Comparison of ENCODE assay signal across 8 mouse cellular contexts in the genomic region with DNA sequence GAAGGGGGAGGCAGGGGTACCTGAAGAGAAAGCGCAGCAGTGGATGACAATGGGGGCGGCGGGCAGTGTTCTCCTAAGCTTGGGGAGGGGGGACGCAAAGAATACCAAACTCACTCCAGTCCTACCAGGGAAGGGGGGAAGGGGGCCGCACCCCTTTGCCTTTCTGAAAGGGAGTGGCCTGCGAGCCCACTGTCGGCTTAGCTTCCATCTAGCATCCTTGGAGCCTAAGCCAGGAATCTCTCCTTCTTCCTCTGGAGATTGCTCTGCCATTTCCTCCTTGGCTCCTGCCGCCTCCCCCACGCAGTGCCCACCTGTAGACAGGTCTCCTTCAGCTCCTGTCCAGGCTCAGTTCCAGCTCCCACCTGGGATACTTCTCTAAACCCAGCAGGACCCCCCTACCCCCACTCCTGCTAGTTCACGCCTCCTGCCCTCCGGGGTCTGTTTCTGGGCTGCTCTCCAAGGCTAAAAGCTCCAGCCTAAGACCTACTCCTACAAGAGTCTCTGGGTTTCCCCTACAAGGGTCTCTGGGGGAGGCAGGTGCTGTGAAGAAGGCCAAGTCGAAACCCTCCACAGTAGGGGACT. TPM values are rescaled to one million over a fixed set of nuclear protein-coding genes. Genes with fewer than 3 reads are reported as not detected.
A peak's percentile ranks its signal among the peaks of the same experiment; 100 is the strongest.
DNase-seq lines count a peak whose midpoint lies in the region; ATAC-seq lines count a peak whose summit lies in the region.

No protein-coding gene starts in this region.

- DNase-seq in lung, postnatal 36 days, result no peak
- DNase-seq in embryonic facial prominence, embryonic 14.5 days (ENCODE audit: low spot score), result no peak
- DNase-seq in Muller cell, postnatal 12 days (ENCODE audit: inconsistent ontology term), result no peak
- no peak for DNase-seq in right cerebral cortex, postnatal 25 days
- no peak for DNase-seq in layer of hippocampus, adult 11-12 months (ENCODE audit: low spot score)

- H3K27me3 ChIP-seq in lung, embryonic 16.5 days (ENCODE audit: control insufficient read depth, insufficient read depth, low read depth, low read length), result peaks cover 10% of the 10 kb centered on the region
- H3K27me3 ChIP-seq in embryonic facial prominence, embryonic 14.5 days (replicated peaks; ENCODE audit: control insufficient read depth, insufficient read depth, low read length), result peaks cover 31% of the 10 kb centered on the region
- peaks cover 18% of the 10 kb centered on the region for H3K27me3 ChIP-seq in intestine, embryonic 15.5 days (replicated peaks)
- no peaks in the 10 kb centered on the region; the same call in 1 of the 2 replicates for H3K27me3 ChIP-seq in neural tube, embryonic 15.5 days (replicated peaks)

- H3K27ac ChIP-seq in lung, embryonic 16.5 days (ENCODE audit: low read length), result no peak overlapping the region
- no peak overlapping the region for H3K27ac ChIP-seq in embryonic facial prominence, embryonic 14.5 days (replicated peaks; ENCODE audit: low read depth, low read length)
- H3K27ac ChIP-seq in intestine, embryonic 15.5 days, result no peak overlapping the region
- H3K27ac ChIP-seq in neural tube, embryonic 15.5 days (replicated peaks), result peak overlapping the region; percentile 80; the same call in 1 of the 2 replicates

- peak overlapping the region; percentile 65 for H3K4me3 ChIP-seq in lung, embryonic 16.5 days (ENCODE audit: low read length)
- H3K4me3 ChIP-seq in embryonic facial prominence, embryonic 14.5 days (ENCODE audit: low read depth, low read length), result peak overlapping the region; percentile 62
- peak overlapping the region; percentile 61 for H3K4me3 ChIP-seq in intestine, embryonic 15.5 days (replicated peaks)
- peak overlapping the region; percentile 77 for H3K4me3 ChIP-seq in neural tube, embryonic 15.5 days (replicated peaks)

- WGBS in lung, embryonic 16.5 days, result 12% methylated on average over 12 of the region's 12 CpGs
- 10% methylated on average over 10 of the region's 12 CpGs for WGBS in embryonic facial prominence, embryonic 14.5 days
- 24% methylated on average over 12 of the region's 12 CpGs for WGBS in intestine, embryonic 15.5 days
- WGBS in neural tube, embryonic 15.5 days, result 13% methylated on average over 10 of the region's 12 CpGs

- H3K9ac ChIP-seq in lung, embryonic 16.5 days (ENCODE audit: low read length), result no peak overlapping the region
- no peak overlapping the region for H3K9ac ChIP-seq in embryonic facial prominence, embryonic 14.5 days (ENCODE audit: low read depth, low read length)
- no peak overlapping the region; the same call in 1 of the 2 replicates for H3K9ac ChIP-seq in intestine, embryonic 15.5 days
- H3K9ac ChIP-seq in neural tube, embryonic 15.5 days (replicated peaks), result peak overlapping the region; percentile 75

- H3K36me3 ChIP-seq in lung, embryonic 16.5 days (ENCODE audit: control insufficient read depth, insufficient read depth, low read length), result no peaks in the 10 kb centered on the region
- H3K36me3 ChIP-seq in embryonic facial prominence, embryonic 14.5 days (ENCODE audit: control insufficient read depth, insufficient read depth, low read length), result no peaks in the 10 kb centered on the region
- H3K36me3 ChIP-seq in intestine, embryonic 15.5 days, result no peaks in the 10 kb centered on the region
- no peaks in the 10 kb centered on the region for H3K36me3 ChIP-seq in neural tube, embryonic 15.5 days

- H3K4me1 ChIP-seq in lung, embryonic 16.5 days (replicated peaks; ENCODE audit: control insufficient read depth, insufficient read depth, low read length), result peaks cover 8% of the 10 kb centered on the region
- peaks cover 6% of the 10 kb centered on the region for H3K4me1 ChIP-seq in embryonic facial prominence, embryonic 14.5 days (ENCODE audit: control insufficient read depth, insufficient read depth, low read length)
- peaks cover 12% of the 10 kb centered on the region; the same call in 1 of the 2 replicates for H3K4me1 ChIP-seq in intestine, embryonic 15.5 days (replicated peaks)
- peaks cover 65% of the 10 kb centered on the region for H3K4me1 ChIP-seq in neural tube, embryonic 15.5 days

- no peaks in the 10 kb centered on the region for H3K9me3 ChIP-seq in lung, embryonic 16.5 days (ENCODE audit: control insufficient read depth, low read length)
- H3K9me3 ChIP-seq in embryonic facial prominence, embryonic 14.5 days (ENCODE audit: control insufficient read depth, low read length), result no peaks in the 10 kb centered on the region
- no peaks in the 10 kb centered on the region for H3K9me3 ChIP-seq in intestine, embryonic 15.5 days
- H3K9me3 ChIP-seq in neural tube, embryonic 15.5 days (replicated peaks), result no peaks in the 10 kb centered on the region

- no peak for ATAC-seq in lung, embryonic 16.5 days (ENCODE audit: low read depth)
- no peak for ATAC-seq in embryonic facial prominence, embryonic 14.5 days (ENCODE audit: low read depth)
- ATAC-seq in intestine, embryonic 15.5 days, result no peak
- no peak for ATAC-seq in neural tube, embryonic 15.5 days (ENCODE audit: low FRiP score)

- peak overlapping the region; percentile 95; the same call in 1 of the 2 replicates for H3K4me2 ChIP-seq in lung, embryonic 16.5 days (ENCODE audit: low read depth, low read length)
- H3K4me2 ChIP-seq in embryonic facial prominence, embryonic 14.5 days (ENCODE audit: low read depth, low read length), result peak overlapping the region; percentile 89
- peak overlapping the region; percentile 94 for H3K4me2 ChIP-seq in intestine, embryonic 15.5 days (replicated peaks)
- peak overlapping the region; percentile 76 for H3K4me2 ChIP-seq in neural tube, embryonic 15.5 days

RNA-seq across cellular contexts. Expression of a gene that starts 1.3 kb away (rescaled TPM):
- 0.75 and 0.82 TPM in 2 replicates for polyA plus RNA-seq in lung, embryonic 16.5 days (2015; fragmentation: Nextera tagmentation; extraction: Ambion mirVana)
- polyA plus RNA-seq in embryonic facial prominence, embryonic 14.5 days (2014; fragmentation: Nextera tagmentation; extraction: Ambion mirVana), result 1.4 and 2.0 TPM in 2 replicates
- polyA plus RNA-seq in intestine, embryonic 15.5 days (2015; fragmentation: Nextera tagmentation; extraction: Ambion mirVana), result 1.7 and 3.1 TPM in 2 replicates
- polyA plus RNA-seq in neural tube, embryonic 15.5 days (2015; fragmentation: Nextera tagmentation; extraction: Ambion mirVana), result 10.4 and 17.3 TPM in 2 replicates
